Mouse (Mus musculus) lung, postnatal 0 days (tissue): ENCODE data around the gene Rmnd5a.

Experiments
- CTCF ChIP-seq: IDR thresholded peaks from 2 replicates; pipeline ENCODE4 v1.5.1; 2016; ENCODE audit warnings: antibody characterized with exemption, mild to moderate bottlenecking
- EP300 ChIP-seq: IDR thresholded peaks from 2 replicates; pipeline ENCODE4 v1.6.1; 2016; ENCODE audit warnings: antibody characterized with exemption, mild to moderate bottlenecking, control low read depth

- TF ChIP-seq EP300 (no peak), CTCF (no peak)
These were observed 36.3 kb upstream of the Rmnd5a start for GRCm38 (mm10) chr6:71476783-71477182.
